Mouse (Mus musculus) kidney, postnatal 4 days (tissue): Measurements from ENCODE around the gene Sema3f.

Source experiments
- DNase-seq, 2 experiments: peaks; one replicate each; pipeline ENCODE4 v3.0.0; 2021; ENCODE audit warnings: mixed read lengths in 2 of 2

Sema3f gene

DNA sequence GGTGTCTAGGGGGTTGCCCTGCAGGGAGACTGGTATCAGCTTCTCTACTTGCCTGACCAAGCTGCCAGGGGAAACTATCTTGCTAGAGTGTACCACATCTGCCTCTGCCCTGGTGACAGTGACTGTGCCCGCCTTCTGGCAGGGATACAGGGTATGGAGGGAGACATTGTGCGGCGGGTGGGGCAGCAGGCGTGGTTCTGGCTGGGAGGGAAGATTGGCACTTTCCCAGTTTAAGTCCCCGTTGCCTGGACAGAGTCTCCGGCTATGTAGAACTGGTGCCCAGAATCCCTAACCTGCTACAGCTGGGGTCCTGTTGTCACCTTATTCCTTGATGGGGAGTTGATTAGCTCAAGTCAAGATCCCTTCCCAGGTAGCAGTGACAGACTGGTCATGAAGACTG lies 77.8 kb downstream of the Sema3f start:
- peak in 1 of 2 experiments; percentile 55 for DNase-seq

- DNase-seq = no peak
Measured at GRCm38 (mm10) chr9:107631861-107632260, 78.4 kb downstream of the Sema3f start.
